Mouse (Mus musculus): ENCODE results near the gene Morn3.

Gene Morn3

DNA sequence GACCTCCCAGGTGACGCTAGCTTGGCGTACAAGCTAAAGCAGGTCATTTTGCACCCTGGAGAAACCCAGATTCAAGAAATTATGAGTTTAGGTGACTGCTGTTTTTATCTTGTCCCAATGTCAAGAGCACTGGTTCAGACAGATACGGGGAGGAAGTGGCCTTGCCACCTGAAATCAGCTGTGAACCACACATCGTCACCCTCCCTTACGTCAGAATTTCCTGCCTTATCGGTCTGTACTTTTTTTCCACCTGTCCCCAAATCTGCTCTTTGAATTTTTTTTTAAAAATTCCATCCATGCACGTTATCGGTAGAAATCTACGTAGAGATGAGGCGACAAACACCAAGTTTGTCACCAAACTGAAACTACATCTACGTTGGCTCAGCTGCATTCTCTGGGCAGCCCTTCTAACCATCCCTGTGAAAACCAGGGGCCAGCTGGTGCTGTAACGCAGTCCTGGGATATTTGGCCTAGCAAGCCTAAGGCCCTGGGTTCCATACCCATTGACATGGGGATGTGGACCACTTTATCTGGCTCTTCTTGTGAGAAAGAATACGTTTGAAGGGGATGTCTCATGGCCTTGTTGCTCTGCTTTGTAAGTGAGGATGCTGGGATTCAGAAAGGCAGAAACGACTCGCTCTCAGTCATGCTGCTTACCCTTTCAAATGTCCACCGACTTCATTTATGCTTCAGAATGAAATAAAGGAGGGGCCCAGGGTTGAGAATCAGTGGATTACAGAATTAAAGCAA, 56.2 kb downstream of the Morn3 start:
- no peak for DNase-seq (ENCODE audit: low spot score)

DNA sequence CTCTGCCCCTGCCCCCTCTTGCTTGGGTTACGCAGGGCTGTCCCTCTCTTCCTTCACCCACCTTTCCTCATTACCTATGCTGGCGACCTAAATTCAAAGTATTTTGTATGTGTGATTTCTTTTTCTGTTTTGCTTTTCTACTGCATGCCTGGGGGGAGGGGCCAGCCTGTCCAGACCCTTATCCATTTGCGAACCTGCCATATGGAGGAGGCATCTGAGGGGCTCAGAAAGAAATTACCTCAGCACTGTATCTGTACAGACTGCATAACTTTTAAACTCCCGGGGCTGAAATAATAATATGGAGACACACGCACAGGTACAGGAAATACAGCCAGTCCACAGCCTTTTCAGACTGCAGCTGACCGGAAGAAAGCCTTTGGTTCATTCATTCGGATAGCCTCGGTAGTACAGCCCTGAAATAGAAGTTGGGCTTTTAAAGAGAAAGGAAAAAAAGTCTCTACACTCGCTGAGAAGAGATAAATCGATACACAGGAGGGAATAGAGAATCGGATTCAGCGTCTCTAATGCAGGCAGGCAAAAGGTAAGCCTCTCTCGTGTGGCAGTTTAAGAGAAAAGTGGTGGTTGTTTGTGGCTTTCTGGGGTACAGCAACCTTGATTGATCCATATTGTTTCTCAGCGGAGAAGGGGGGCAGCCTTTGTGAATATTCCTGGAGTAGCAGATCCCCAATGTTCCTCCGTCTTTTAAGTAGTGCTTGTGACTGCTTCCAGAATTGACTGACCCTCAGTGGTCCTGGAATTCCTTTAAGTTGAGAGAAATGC, 57.1 kb downstream of the Morn3 start, which contains the start of gene Kdm2b:
Gene Kdm2b (minus strand): TSS at position 273 of the 780 bp plus-strand sequence.
- no peak for DNase-seq (ENCODE audit: low spot score)

DNA sequence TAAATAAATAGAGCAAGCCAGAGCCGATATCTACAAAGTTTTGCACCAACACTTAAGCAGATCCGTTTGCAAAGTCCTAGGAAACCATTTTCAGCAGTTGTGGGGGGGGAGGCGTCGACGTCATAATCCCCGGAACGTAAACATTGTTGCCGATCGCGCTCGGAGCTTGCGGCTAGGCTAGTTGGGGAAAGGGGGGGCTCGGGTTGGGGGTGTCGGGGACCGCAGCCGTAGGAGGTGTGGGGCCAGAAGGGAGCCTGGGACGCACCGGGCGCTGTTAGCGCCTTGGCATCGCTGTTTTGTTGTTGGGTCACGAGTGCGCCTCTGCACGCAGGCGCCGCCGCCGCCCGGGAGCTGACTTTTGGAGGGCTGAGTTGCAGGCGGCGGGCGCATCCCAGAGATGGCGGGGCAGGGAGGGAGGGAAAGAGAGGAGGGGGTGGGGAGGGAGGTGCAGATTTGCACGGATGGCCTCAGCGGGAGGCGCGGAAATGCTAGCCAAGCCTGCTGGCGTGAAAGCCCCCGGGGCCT, 57.8 kb downstream of the Morn3 start:
- DNase-seq (ENCODE audit: low spot score) = peak; percentile 80

DNA sequence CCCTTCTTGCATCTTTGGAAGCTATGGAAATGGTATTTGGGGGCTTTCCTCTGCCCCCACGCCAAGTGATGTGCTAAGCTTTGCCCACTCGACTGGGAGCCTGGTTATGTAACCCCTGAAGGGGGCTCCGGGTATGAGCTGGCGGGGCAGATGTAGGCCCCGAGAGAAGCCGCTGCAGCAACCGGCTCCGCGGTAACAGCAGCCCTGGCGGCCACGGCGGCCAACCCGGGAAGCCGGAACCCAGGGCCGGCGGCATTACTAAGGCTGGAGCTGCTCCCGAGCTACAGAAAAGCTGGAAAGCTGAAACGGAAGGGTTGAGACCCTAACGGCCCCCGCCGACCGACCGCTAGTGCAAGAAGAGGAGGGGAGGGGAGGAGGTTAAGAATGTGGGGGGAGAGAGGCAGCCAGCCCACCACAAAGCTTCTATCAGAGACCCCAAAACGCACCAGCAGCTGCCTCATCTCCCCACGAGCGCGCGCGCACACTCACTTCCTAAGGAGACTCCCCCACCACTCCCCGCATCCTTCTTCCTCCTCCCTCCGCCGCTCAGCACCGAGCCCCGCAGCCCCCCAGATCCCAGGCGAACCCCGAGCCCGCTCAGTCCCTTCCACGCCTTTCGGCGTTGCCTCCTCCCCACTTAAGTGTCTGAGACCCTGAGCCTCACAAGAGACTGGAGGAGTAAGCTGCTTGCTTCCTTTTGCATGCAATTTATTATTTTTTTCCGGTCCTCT, 58.6 kb downstream of the Morn3 start:
- peak; percentile 74 for DNase-seq (ENCODE audit: low spot score)

DNA sequence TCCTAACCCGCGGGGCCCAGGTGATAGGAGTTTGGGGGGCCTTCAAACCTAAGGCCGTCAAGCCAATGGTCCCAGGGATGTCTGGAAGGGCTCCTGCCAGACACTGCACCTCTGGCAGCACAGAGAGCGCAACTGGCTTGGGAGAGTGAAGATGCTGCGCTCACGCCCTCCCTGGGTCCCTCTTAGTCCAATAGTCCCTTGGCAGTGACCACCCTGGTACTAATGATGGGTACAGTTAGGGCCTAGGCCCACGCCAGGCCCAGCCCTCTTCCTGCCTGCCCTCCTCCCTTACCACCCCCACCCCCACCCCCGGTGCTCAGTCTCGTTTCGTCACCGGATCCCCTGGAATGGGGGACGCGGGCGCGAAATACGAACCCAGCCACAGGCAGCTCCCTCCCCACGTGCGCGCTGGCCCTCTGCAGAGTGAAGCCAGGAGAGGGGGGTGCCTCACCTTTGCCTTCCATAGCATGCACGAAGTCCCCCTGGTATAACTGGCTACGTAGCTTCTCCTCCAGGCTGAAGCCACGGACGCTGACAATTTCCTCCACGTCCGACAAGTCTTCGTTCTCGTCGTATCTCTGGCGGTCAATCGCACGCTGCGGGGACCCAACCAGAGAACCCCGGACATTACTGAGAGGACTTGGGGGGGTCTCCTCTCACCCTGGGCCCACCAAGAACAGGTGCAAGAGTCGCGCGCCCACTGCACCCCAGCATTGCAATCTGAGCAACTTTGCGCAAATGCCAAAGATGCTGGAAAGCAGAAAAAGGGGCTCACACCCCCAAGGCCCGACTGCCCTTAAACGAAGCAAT, 59.4 kb downstream of the Morn3 start:
- peak; percentile 69 for DNase-seq (ENCODE audit: low spot score)

DNA sequence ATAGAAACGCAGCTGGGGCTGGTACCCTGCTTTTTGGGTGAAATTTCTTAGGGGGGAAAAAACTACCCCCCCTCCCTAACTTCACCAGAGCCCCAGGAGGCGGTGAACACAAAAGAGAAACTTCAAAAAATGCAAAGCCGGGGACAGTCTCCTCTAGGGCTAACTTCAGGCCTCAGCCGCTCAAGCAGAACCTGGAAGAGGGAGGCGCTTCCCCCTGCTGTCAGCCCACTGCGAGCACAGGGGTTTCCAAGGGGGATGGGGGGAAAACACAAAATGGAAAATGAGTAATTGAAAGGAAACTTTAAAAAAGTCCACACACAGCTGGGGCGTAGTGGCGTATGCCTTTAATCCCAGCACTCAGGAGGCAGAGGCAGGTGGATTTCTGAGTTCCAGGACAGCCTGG, 60.7 kb downstream of the Morn3 start:
- peak; percentile 35 for DNase-seq (ENCODE audit: low spot score)
